Mouse (Mus musculus): ENCODE data around the gene Slc9b2. TPM values are rescaled to one million over a fixed set of nuclear protein-coding genes. Genes with fewer than 3 reads are reported as not detected.

Gene Slc9b2
- polyA plus RNA-seq (2012): not detected in 2 replicates

- TF ChIP-seq GATA1 (IDR thresholded peaks at IDR 0.05; ENCODE audit: low read length): no peak
These were observed at the start of gene Slc9b2 for GRCm38 (mm10) chr3:135307411-135308259. TSS of gene Slc9b2 (plus strand) at chr3:135307700.

DNA sequence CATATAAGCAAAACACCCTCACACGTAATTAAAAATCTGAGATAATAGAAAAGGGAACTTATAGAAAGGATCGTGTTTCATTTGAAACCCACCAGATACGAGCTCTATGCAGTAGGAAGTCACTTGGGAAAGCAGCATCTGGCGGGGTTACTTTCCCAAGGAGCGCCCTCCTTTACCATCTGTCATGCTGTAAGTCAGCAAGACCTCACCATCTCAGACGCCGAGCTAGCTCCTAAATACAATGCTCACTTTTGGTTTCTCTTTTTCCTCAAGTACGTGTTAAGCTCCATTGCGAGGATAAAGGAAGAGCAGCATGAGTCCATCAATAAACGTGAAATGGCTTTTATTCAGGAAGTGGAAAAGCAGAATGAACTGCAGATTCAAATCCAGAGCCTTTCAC, 48.6 kb upstream of the Slc9b2 start:
- TF ChIP-seq GATA1 (IDR thresholded peaks at IDR 0.05; ENCODE audit: low read length): no peak

- no peak for TF ChIP-seq GATA1 (IDR thresholded peaks at IDR 0.05; ENCODE audit: low read length)
These were observed 47.3 kb upstream of the Slc9b2 start for GRCm38 (mm10) chr3:135260233-135260632.

DNA sequence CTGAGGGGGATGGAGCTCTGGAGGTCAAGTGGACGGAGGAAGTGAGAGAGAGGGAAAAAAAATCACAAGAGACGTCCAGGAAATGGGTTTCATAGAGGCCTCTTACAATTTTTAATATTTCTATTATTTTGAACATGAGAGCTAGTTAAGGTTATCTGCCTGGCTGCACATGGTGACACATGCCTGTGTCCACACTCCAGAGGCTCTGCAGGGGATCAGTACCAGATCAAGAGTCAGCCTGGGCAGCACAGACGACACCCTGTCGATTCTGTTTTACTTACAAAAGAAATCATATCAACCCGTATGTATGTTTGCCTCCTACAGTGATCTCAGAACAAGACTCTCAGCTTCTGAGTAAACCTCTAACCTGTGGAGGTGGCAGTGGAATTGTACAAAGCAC, 38.9 kb upstream of the Slc9b2 start:
- no peak for TF ChIP-seq GATA1 (IDR thresholded peaks at IDR 0.05; ENCODE audit: low read length)

DNA sequence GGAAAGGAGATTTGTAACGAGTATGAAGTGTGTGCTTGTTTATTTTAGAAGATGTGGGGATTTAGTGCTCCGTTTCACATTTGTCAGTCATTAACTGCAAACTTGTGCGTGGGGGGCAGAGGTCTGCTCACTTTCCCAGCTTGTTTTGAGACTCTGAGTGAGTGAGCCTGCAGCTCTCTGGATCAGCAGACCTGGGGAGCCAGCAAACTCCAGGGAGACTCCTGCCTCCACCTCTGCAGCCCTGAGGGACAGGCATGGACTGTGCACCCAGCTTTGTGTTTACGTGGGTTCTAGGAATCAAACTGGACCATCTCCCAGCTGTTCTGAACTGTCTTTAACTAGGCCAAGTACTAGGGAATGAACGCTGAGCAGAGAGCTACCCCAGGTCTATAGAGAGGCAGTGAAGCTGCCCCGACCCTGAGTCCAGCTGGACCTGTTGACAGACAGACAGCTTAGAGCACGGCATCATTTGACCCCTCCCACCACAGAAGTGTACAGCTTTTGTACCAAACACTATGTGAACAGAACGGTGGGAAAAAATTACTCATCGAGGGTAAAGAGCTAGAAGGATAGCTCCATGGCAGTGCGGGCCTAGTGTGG, 38.0 kb upstream of the Slc9b2 start:
- no peak for TF ChIP-seq GATA1 (IDR thresholded peaks at IDR 0.05; ENCODE audit: low read length)

DNA sequence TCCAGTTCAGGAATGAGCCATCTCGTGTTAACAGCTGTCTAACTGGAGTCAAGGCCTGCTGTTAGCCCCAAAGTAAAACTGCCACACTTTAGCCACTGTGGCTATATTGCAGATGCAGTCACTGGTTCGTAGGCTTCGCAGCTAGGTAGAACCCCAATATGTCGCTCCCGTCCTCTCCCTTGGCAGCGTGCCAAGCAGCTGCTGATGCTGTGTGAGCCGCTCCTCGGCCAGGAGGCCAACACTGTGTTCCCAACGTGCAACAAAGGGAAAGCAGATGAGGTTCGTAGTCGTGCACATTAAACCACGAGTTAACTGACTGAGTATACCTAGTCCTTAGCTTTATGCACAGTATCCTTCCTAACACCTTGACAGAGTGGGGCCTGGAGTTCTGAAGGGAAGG, 34.9 kb upstream of the Slc9b2 start:
- no peak for TF ChIP-seq GATA1 (IDR thresholded peaks at IDR 0.05; ENCODE audit: low read length)

GRCm38 (mm10) chr3:135273047-135273446, 34.5 kb upstream of the Slc9b2 start:
- TF ChIP-seq GATA1 (IDR thresholded peaks at IDR 0.05; ENCODE audit: low read length): no peak

DNA sequence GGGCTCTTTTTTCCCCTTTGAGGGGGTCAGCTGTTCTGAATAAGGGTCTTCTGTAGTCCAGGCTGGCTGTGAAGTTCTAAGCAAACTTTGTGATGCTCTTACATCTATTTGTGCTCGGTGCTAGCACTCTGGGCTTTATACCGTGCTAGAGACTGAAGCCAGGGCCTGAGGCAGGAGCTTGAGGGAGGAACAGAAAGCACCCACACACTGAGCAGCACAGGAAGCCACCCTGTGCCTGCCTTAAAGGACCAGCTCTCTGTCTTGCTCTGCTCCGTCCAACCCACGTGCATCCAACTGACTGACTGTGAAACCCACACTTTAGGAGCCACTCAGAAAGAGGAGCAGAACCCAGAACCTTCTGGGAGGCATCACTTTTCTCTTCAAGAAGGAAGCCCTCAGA, 27.3 kb upstream of the Slc9b2 start:
- TF ChIP-seq GATA1 (IDR thresholded peaks at IDR 0.05; ENCODE audit: low read length): no peak

DNA sequence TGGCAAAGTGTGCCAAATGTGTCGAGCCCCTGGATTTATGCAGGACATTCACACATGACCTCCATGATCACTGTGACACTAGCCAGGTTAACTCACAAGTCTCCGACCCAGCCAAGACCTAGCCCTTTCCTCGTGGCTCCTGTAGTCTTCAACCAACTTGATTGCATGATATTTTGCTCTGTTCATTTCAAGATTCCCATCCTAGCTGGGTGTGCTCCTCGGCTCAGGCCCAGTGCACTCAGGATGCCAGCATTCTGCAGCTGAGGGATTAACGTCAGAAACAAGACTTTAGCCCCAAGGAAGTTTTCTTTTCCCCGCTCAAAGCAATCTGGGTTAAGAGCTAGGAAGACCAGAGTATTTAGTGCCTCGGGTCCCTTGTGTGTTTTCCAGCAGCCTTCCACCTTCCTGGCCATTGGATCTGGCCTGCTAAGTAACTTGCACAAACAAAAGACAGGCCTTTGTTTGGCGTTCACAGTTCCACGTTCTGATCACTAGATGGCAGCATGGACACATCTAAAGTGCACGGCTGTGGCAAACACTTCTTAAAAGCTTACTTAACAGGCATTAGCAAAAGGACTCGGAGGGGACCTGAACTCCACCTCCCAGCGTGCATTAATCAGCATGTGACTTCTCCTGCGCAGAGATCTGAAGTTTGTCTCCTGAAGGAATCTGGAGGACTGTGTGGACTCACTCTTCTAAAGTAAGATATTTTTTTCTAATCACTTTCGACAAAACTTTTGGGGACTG, 26.7 kb upstream of the Slc9b2 start, which contains the start of gene Bdh2:
Gene Bdh2, plus strand, starts transcription at position 553 of the 747 bp plus-strand sequence.
- no peak for TF ChIP-seq GATA1 (IDR thresholded peaks at IDR 0.05; ENCODE audit: low read length)

GRCm38 (mm10) chr3:135281701-135282100, 25.8 kb upstream of the Slc9b2 start:
- TF ChIP-seq GATA1 (IDR thresholded peaks at IDR 0.05; ENCODE audit: low read length): no peak

- TF ChIP-seq GATA1 (IDR thresholded peaks at IDR 0.05; ENCODE audit: low read length): no peak
These were observed 22.2 kb upstream of the Slc9b2 start for GRCm38 (mm10) chr3:135285256-135285655.

DNA sequence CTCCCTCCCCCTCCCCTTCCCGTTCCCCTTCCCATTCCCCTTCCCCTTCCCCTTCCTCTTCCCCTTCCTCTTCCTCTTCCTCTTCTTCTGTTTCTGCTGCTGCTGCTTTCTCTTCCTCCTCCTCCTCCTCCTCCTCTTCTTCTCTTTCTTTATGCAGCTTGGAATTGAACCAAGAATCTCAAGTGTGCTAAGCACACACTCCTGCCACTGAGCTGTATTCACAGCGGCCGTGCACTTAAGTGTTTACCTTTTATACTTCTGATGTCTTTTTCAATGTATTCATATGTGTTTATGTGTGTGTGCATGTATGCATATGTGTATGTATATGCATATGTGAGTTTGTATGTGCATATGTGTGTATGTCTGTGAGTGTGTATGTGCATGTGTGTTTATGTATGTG, 21.7 kb upstream of the Slc9b2 start:
- no peak for TF ChIP-seq GATA1 (IDR thresholded peaks at IDR 0.05; ENCODE audit: low read length)

- TF ChIP-seq GATA1 (IDR thresholded peaks at IDR 0.05; ENCODE audit: low read length): no peak
These were observed 19.3 kb upstream of the Slc9b2 start for GRCm38 (mm10) chr3:135288138-135288750.

- no peak for TF ChIP-seq GATA1 (IDR thresholded peaks at IDR 0.05; ENCODE audit: low read length)
These were observed 18.4 kb upstream of the Slc9b2 start for GRCm38 (mm10) chr3:135289148-135289547.

- TF ChIP-seq GATA1 (IDR thresholded peaks at IDR 0.05; ENCODE audit: low read length): no peak
These were observed 17.1 kb upstream of the Slc9b2 start for GRCm38 (mm10) chr3:135290249-135290894.

All from G1E-ER4 (cell line).